Mouse (Mus musculus) E14TG2a.4 (cell line): ENCODE results near the gene 2410004B18Rik.

Source experiments
- CTCF ChIP-seq: conservative IDR thresholded peaks from 2 replicates; pipeline ENCODE4 v1.5.1; 2014; ENCODE audit warnings: low read length
- NANOG ChIP-seq: IDR thresholded peaks from 2 replicates; pipeline ENCODE4 v1.6.1; 2014; ENCODE audit warnings: borderline replicate concordance, low read length, mixed read lengths
- POU5F1 ChIP-seq: IDR thresholded peaks from 2 replicates; pipeline ENCODE4 v1.6.1; 2014; ENCODE audit warnings: low read length, borderline replicate concordance

DNA sequence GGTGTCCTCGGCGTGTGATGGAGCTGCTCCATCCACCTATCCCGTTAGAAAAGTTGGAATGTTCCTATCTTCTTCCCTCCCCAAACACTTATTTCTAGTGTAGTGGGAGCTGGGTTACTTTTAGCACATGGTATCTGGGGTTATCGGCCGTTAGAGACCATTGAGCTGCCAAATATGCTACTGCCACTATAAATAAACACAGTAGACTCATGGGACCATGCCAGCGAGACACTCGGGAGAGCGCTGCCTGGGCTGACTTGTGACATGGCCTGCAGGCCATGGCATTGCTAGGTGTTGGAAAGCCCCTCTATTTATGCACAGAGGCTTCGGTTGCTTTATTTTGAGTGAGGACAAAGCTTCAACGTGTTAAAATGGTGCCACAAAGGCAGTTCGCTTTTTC lies 40.1 kb upstream of the 2410004B18Rik start:
- no peak for TF ChIP-seq CTCF
- no peak for TF ChIP-seq POU5F1
- TF ChIP-seq NANOG: no peak
